Mouse (Mus musculus) spleen, adult 2 months (tissue): ENCODE results near the gene Psmb7. TPM values are rescaled to one million over a fixed set of nuclear protein-coding genes. Genes with fewer than 3 reads are reported as not detected.

Experiments used
- DNase-seq, 2 experiments: peaks; one replicate each; pipeline versions ENCODE4 v3.0.0 to v3.0.0-alpha.2; 2012 to 2021; ENCODE audit warnings: low spot score in 2 of 2, low read depth in 1 of 2
- H3K27ac ChIP-seq: fragments of 200-500 bp; 2 replicates; pipeline ENCODE4 v1.5.1; 2012; ENCODE audit warnings: low read length, inconsistent platforms; ENCODE audit not compliant: insufficient read depth
- H3K27me3 ChIP-seq: fragments of 200-500 bp; 2 replicates; pipeline ENCODE4 v1.6.1; 2012; ENCODE audit warnings: mild to moderate bottlenecking, moderate library complexity, low read length, inconsistent platforms; ENCODE audit not compliant: control insufficient read depth, insufficient read depth
- H3K36me3 ChIP-seq: fragments of 200-500 bp; 2 replicates; pipeline ENCODE4 v1.6.1; 2012; ENCODE audit warnings: mild to moderate bottlenecking, low read length, inconsistent platforms; ENCODE audit not compliant: control insufficient read depth, insufficient read depth
- H3K4me1 ChIP-seq: fragments of 200-500 bp; 2 replicates; pipeline ENCODE4 v1.6.1; 2011; ENCODE audit warnings: inconsistent platforms; ENCODE audit not compliant: control insufficient read depth, insufficient read depth, insufficient read length
- H3K4me3 ChIP-seq: fragments of 200-500 bp; 2 replicates; pipeline ENCODE4 v1.5.1; 2011; ENCODE audit warnings: mild to moderate bottlenecking, inconsistent platforms; ENCODE audit not compliant: insufficient read depth, insufficient read length; ENCODE audit errors: extremely low read depth
- CTCF ChIP-seq: fragments of 200-500 bp; IDR thresholded peaks from 2 replicates; pipeline ENCODE4 v1.5.1; 2011; ENCODE audit warnings: mild to moderate bottlenecking, inconsistent platforms; ENCODE audit not compliant: insufficient read depth, insufficient read length, insufficient replicate concordance; ENCODE audit errors: extremely low read depth
- POLR2A ChIP-seq: fragments of 200-500 bp; IDR thresholded peaks from 2 replicates; pipeline ENCODE4 v1.6.1; 2011; ENCODE audit warnings: low read depth, low read length, inconsistent platforms
- WGBS: fragments of 180-500 bp; shearing (Covaris S2); methylation state at CpG from one replicate; pipeline ENCODE4 v1.1.7; 2018; 5-methylcytosine and 5-hydroxymethylcytosine counted together
- polyA plus RNA-seq: library from polyadenylated mRNA; depleted of rRNA; stranded (reverse); fragments of >200 nt; gene quantifications from 2 replicates; pipeline ENCODE4 v1.2.3, GENCODE M21; 2012; rRNA removed

Gene Psmb7
- polyA plus RNA-seq, 1 experiment = 22.6 TPM

DNA sequence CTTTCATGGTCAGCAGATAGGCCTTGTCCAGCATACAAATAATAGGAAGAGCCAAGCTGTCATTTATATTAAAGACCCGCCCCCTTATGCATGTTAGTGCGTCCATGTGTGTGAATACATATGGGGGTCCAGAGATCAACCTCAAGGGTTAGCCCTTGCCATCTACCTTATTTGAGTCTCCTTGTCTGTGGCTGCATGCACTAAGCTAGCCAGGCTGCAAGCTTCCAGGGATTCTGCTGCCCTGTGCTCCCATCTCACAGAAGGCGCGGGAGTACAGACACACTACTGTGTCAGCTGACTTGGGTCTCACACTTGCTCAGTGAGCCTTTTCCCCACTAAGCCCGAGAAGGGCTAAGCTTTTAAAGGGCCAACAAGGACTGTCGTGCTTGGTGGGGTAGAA is 103.2 kb downstream of the Psmb7 start:
- WGBS = 81% methylated on average over 6 of the region's 6 CpGs
- Histone ChIP-seq H3K36me3 (no peaks in the 10 kb centered on the region), H3K27me3 (no peaks in the 10 kb centered on the region), H3K4me3 (no peak overlapping the region), H3K27ac (no peak overlapping the region), H3K4me1 (peaks cover 12% of the 10 kb centered on the region; the same call in 1 of the 2 replicates)
- TF ChIP-seq POLR2A (no peak), CTCF (no peak)
- DNase-seq = no peak

DNA sequence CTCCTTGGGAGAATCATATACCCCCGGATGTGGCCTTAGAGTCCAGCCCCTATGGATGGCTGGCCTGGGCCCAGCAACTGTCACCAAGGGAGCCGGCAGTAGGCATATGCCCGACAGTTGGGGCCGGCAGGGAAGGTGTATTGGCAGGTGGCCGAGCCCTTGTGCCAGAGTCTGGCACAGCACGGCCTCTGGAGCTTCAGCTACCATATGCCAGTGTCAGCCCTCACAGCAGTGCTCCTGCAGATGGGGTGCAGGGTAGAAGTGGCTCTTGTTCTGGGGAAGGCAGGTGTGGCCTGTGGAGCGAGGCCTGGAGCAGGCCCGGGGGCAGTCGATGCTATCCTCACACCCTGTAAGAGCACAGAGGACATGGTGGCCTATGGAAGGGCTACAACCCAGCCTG is 104.2 kb downstream of the Psmb7 start:
- no peak for DNase-seq
- 90% methylated on average over 9 of the region's 9 CpGs for WGBS
- H3K4me1 ChIP-seq = peaks cover 11% of the 10 kb centered on the region; the same call in 1 of the 2 replicates
- no peak overlapping the region for H3K27ac ChIP-seq
- TF ChIP-seq POLR2A (no peak), CTCF (no peak)
- no peaks in the 10 kb centered on the region for H3K36me3 ChIP-seq
- H3K4me3 ChIP-seq = no peak overlapping the region
- no peaks in the 10 kb centered on the region for H3K27me3 ChIP-seq

Other genes with a start within 250 kb of the Psmb7 start
- 9.4 and 10.0 TPM in 2 replicates for gene Nek6, start 132.4 kb downstream of the Psmb7 start, polyA plus RNA-seq
- gene Nr5a1, start 70.5 kb upstream of the Psmb7 start, polyA plus RNA-seq = 15.1 and 15.7 TPM in 2 replicates